Mouse (Mus musculus): ENCODE data around the gene Esrp2.

GRCm38 (mm10) chr8:106146014-106146413 lies 9.2 kb upstream of the Esrp2 start:
- TF ChIP-seq POLR2A (IDR thresholded peaks at IDR 0.05; ENCODE audit: extremely low read depth, insufficient read depth, low read length) (no peak), CTCF (IDR thresholded peaks at IDR 0.05; ENCODE audit: extremely low read depth, insufficient read depth, low read length) (no peak)

All from cortical plate, adult 2 months (tissue).